Mouse (Mus musculus) forebrain, embryonic 13.5 days (tissue): Measurements from ENCODE around the gene Zer1. TPM values are rescaled to one million over a fixed set of nuclear protein-coding genes. Genes with fewer than 3 reads are reported as not detected.
A peak's percentile ranks its signal among the peaks of the same experiment; 100 is the strongest.
"Not testable (repeated sequence)": the region's sequence is repeated elsewhere in the genome, so short reads cannot be mapped to it uniquely, and the experiment has no call there.

Experiments used
- ATAC-seq: fragments of 200-750 bp; cut with Nextera tagmentation; 2 replicates; pipeline ENCODE4 v1.8.0; 2017
- H3K27ac ChIP-seq: fragments of 300-500 bp; sonication (generic); 2 replicates; pipeline ENCODE4 v1.5.1; 2015; ENCODE audit warnings: inconsistent platforms, mild to moderate bottlenecking, moderate library complexity
- H3K27me3 ChIP-seq: fragments of 300-500 bp; sonication (generic); 2 replicates; pipeline ENCODE4 v1.6.1; 2015; ENCODE audit warnings: mild to moderate bottlenecking, inconsistent platforms
- H3K36me3 ChIP-seq: fragments of 300-500 bp; sonication (generic); 2 replicates; pipeline ENCODE4 v1.6.1; 2015; ENCODE audit warnings: mild to moderate bottlenecking, inconsistent platforms; ENCODE audit not compliant: poor library complexity, severe bottlenecking
- H3K4me1 ChIP-seq: fragments of 300-500 bp; sonication (generic); 2 replicates; pipeline ENCODE4 v1.6.1; 2015; ENCODE audit warnings: inconsistent platforms
- H3K4me2 ChIP-seq: fragments of 300-500 bp; sonication (generic); 2 replicates; pipeline ENCODE4 v1.6.1; 2015; ENCODE audit warnings: inconsistent platforms, mild to moderate bottlenecking, moderate library complexity
- H3K4me3 ChIP-seq: fragments of 300-500 bp; sonication (generic); 2 replicates; pipeline ENCODE4 v1.5.1; 2015; ENCODE audit warnings: mild to moderate bottlenecking, inconsistent platforms
- H3K9ac ChIP-seq: fragments of 300-500 bp; sonication (generic); 2 replicates; pipeline ENCODE4 v1.6.1; 2015; ENCODE audit warnings: mild to moderate bottlenecking, inconsistent platforms
- H3K9me3 ChIP-seq: fragments of 300-500 bp; sonication (generic); replicated peaks from 2 replicates; pipeline ENCODE4 v1.6.1; 2016; ENCODE audit warnings: inconsistent platforms
- WGBS: fragments of 180-500 bp; shearing (Covaris S2); methylation state at CpG from one replicate; pipeline ENCODE4 v1.1.7; 2015; 5-methylcytosine and 5-hydroxymethylcytosine counted together
- polyA plus RNA-seq: library from polyadenylated mRNA; unstranded; fragments of >200 nt; fragmentation: Nextera tagmentation; extraction: Ambion mirVana; gene quantifications from 2 replicates; pipeline ENCODE4 v1.2.1, GENCODE M21; 2015

Gene Zer1
- polyA plus RNA-seq, 1 experiment from 2014 or later = 10.9 TPM

GRCm38 (mm10) chr2:30140021-30140420 is 15.6 kb upstream of the Zer1 start:
- not testable (repeated sequence) for H3K4me2 ChIP-seq, H3K9me3 ChIP-seq, H3K4me1 ChIP-seq, ATAC-seq, H3K27me3 ChIP-seq, H3K9ac ChIP-seq, H3K4me3 ChIP-seq, H3K27ac ChIP-seq
- WGBS = 91% methylated on average over 4 of the region's 4 CpGs
- H3K36me3 ChIP-seq = peaks cover 88% of the 10 kb centered on the region

- no peaks in the 10 kb centered on the region for H3K9me3 ChIP-seq
- WGBS = 90% methylated on average over 10 of the region's 10 CpGs
- no peak for ATAC-seq
Observed at GRCm38 (mm10) chr2:30136458-30136857, 12.1 kb upstream of the Zer1 start.

GRCm38 (mm10) chr2:30134928-30135620 is 10.7 kb upstream of the Zer1 start:
- H3K27ac ChIP-seq = no peak overlapping the region
- no peaks in the 10 kb centered on the region for H3K9me3 ChIP-seq
- peaks cover 38% of the 10 kb centered on the region for H3K36me3 ChIP-seq
- H3K9ac ChIP-seq = peak overlapping the region; percentile 85
- 45% methylated on average over 10 of the region's 10 CpGs for WGBS
- no peak for ATAC-seq
- peak overlapping the region; percentile 73 for H3K4me3 ChIP-seq
- peak overlapping the region; percentile 93 for H3K4me2 ChIP-seq
- H3K4me1 ChIP-seq = peaks cover 26% of the 10 kb centered on the region
- H3K27me3 ChIP-seq = no peaks in the 10 kb centered on the region

More at GRCm38 (mm10) chr2:30136458-30136857, 12.1 kb upstream of the Zer1 start:
- Histone ChIP-seq H3K4me2 (no peak overlapping the region), H3K36me3 (peaks cover 52% of the 10 kb centered on the region), H3K27me3 (no peaks in the 10 kb centered on the region), H3K4me1 (peaks cover 26% of the 10 kb centered on the region), H3K9ac (no peak overlapping the region), H3K27ac (no peak overlapping the region), H3K4me3 (no peak overlapping the region)

- H3K4me1 ChIP-seq = peaks cover 26% of the 10 kb centered on the region
- WGBS = 31% methylated on average over 6 of the region's 6 CpGs
- ATAC-seq = 0 out of 2 replicates have a peak, but pooled peaks have one; percentile 1
- H3K9ac ChIP-seq = peak overlapping the region; percentile 85
- H3K27ac ChIP-seq = 0 out of 2 replicates have a peak overlapping the region, but pooled peaks have one; percentile 52
- H3K9me3 ChIP-seq = no peaks in the 10 kb centered on the region
- H3K4me2 ChIP-seq = peak overlapping the region; percentile 93
- peaks cover 36% of the 10 kb centered on the region for H3K36me3 ChIP-seq
- H3K27me3 ChIP-seq = no peaks in the 10 kb centered on the region
- peak overlapping the region; percentile 73 for H3K4me3 ChIP-seq
Observed at GRCm38 (mm10) chr2:30134378-30134711, 10.0 kb upstream of the Zer1 start.

- Histone ChIP-seq H3K9ac (peak within 1 kb of the TSS; percentile 85), H3K9me3 (no peaks in the 10 kb centered on the region), H3K4me3 (peak within 1 kb of the TSS; percentile 73), H3K4me1 (peaks cover 26% of the 10 kb centered on the region), H3K27me3 (no peaks in the 10 kb centered on the region), H3K27ac (peak within 1 kb of the TSS; percentile 52; the same call in 1 of the 2 replicates), H3K36me3 (peaks cover 33% of the 10 kb centered on the region), H3K4me2 (peak within 1 kb of the TSS; percentile 93)
- 0% methylated on average over 46 of the region's 46 CpGs for WGBS
- peak; percentile 95 for ATAC-seq
Observed at GRCm38 (mm10) chr2:30133613-30134377, 9.4 kb upstream of the Zer1 start, which contains the start of gene Tbc1d13. TSS of gene Tbc1d13 (plus strand) at chr2:30133746.

- H3K36me3 ChIP-seq = peaks cover 25% of the 10 kb centered on the region
- no peak for ATAC-seq
- 0 out of 2 replicates have a peak overlapping the region, but pooled peaks have one; percentile 2 for H3K27ac ChIP-seq
- H3K27me3 ChIP-seq = no peaks in the 10 kb centered on the region
- peak overlapping the region; percentile 73 for H3K4me3 ChIP-seq
- peak overlapping the region; percentile 85; the same call in 1 of the 2 replicates for H3K9ac ChIP-seq
- H3K4me2 ChIP-seq = peak overlapping the region; percentile 93
- H3K9me3 ChIP-seq = no peaks in the 10 kb centered on the region
- peaks cover 26% of the 10 kb centered on the region for H3K4me1 ChIP-seq
- WGBS = 25% methylated on average over 16 of the region's 16 CpGs
Observed at GRCm38 (mm10) chr2:30132801-30133612, 8.6 kb upstream of the Zer1 start.

GRCm38 (mm10) chr2:30131240-30131639 is 6.9 kb upstream of the Zer1 start:
- whole genome bisulfite sequencing = 72% methylated on average over 5 of the region's 5 CpGs

GRCm38 (mm10) chr2:30130156-30130555 is 5.8 kb upstream of the Zer1 start:
- Histone ChIP-seq H3K4me3 (no peak overlapping the region), H3K36me3 (no peaks in the 10 kb centered on the region), H3K4me1 (peaks cover 19% of the 10 kb centered on the region), H3K27ac (no peak overlapping the region), H3K9ac (no peak overlapping the region), H3K27me3 (no peaks in the 10 kb centered on the region), H3K4me2 (no peak overlapping the region), H3K9me3 (no peaks in the 10 kb centered on the region)
- WGBS = 89% methylated on average over 4 of the region's 4 CpGs
- ATAC-seq = no peak

More at GRCm38 (mm10) chr2:30131240-30131639, 6.9 kb upstream of the Zer1 start:
- peaks cover 26% of the 10 kb centered on the region for H3K4me1 ChIP-seq
- H3K4me2 ChIP-seq, ATAC-seq, H3K4me3 ChIP-seq, H3K36me3 ChIP-seq, H3K27ac ChIP-seq, H3K27me3 ChIP-seq, H3K9me3 ChIP-seq, H3K9ac ChIP-seq: not testable (repeated sequence)

GRCm38 (mm10) chr2:30128789-30129188 is 4.4 kb upstream of the Zer1 start:
- no peak for ATAC-seq
- H3K9ac ChIP-seq = no peak overlapping the region
- H3K27me3 ChIP-seq = no peaks in the 10 kb centered on the region
- 33% methylated on average over 2 of the region's 2 CpGs for WGBS
- H3K4me2 ChIP-seq = no peak overlapping the region
- H3K4me1 ChIP-seq = peaks cover 13% of the 10 kb centered on the region
- no peaks in the 10 kb centered on the region for H3K9me3 ChIP-seq
- no peak overlapping the region for H3K27ac ChIP-seq
- no peak overlapping the region for H3K4me3 ChIP-seq
- H3K36me3 ChIP-seq = no peaks in the 10 kb centered on the region

GRCm38 (mm10) chr2:30123729-30124471 is 485 bp downstream of the Zer1 start:
- Histone ChIP-seq H3K27me3 (no peaks in the 10 kb centered on the region), H3K36me3 (peaks cover 7% of the 10 kb centered on the region; the same call in 1 of the 2 replicates), H3K4me2 (peak overlapping the region; percentile 87), H3K4me3 (peak overlapping the region; percentile 89), H3K9ac (peak overlapping the region; percentile 93), H3K4me1 (peaks cover 44% of the 10 kb centered on the region), H3K27ac (peak overlapping the region; percentile 83), H3K9me3 (no peaks in the 10 kb centered on the region)
- under 1% methylated on average over 41 of the region's 44 CpGs for WGBS
- peak; percentile 72 for ATAC-seq

- 86% methylated on average over 5 of the region's 5 CpGs for WGBS
- 0 out of 2 replicates have a peak overlapping the region, but pooled peaks have one; percentile 89 for H3K4me3 ChIP-seq
Observed at GRCm38 (mm10) chr2:30122766-30123165, 1.6 kb downstream of the Zer1 start.

More at GRCm38 (mm10) chr2:30122766-30123165, 1.6 kb downstream of the Zer1 start:
- H3K4me2 ChIP-seq = peak overlapping the region; percentile 87
- H3K4me1 ChIP-seq = peaks cover 45% of the 10 kb centered on the region
- H3K27ac ChIP-seq = no peak overlapping the region
- H3K27me3 ChIP-seq = no peaks in the 10 kb centered on the region
- H3K36me3 ChIP-seq = peaks cover 7% of the 10 kb centered on the region; the same call in 1 of the 2 replicates
- ATAC-seq = no peak
- peak overlapping the region; percentile 46; the same call in 1 of the 2 replicates for H3K9ac ChIP-seq
- H3K9me3 ChIP-seq = no peaks in the 10 kb centered on the region
